Mouse (Mus musculus): Measurements from ENCODE around the gene Slc29a1.
"Not testable (repeated sequence)": the region's sequence is repeated elsewhere in the genome, so short reads cannot be mapped to it uniquely, and the experiment has no call there.

Slc29a1 gene

GRCm38 (mm10) chr17:45599446-45600242 is at the start of gene Slc29a1:
Gene Slc29a1, minus strand, starts transcription at chr17:45599606.
- peak; percentile 75 to 92 for DNase-seq

GRCm38 (mm10) chr17:45644185-45644584 is 44.8 kb upstream of the Slc29a1 start:
- no peak for DNase-seq

- peak; percentile 69 to 74 for DNase-seq
These were observed 43.3 kb upstream of the Slc29a1 start for GRCm38 (mm10) chr17:45642701-45643100.

GRCm38 (mm10) chr17:45641981-45642380 is 42.6 kb upstream of the Slc29a1 start:
- no peak for DNase-seq

GRCm38 (mm10) chr17:45638596-45639295 is 39.3 kb upstream of the Slc29a1 start:
- peak in 1 of 2 experiments; percentile 22 for DNase-seq

GRCm38 (mm10) chr17:45634033-45634432 is 34.6 kb upstream of the Slc29a1 start:
- DNase-seq = no peak

GRCm38 (mm10) chr17:45631940-45632339 is 32.5 kb upstream of the Slc29a1 start:
- DNase-seq = no peak

GRCm38 (mm10) chr17:45630992-45631391 is 31.6 kb upstream of the Slc29a1 start:
- DNase-seq = no peak

- peak; percentile 74 to 85 for DNase-seq
These were observed 30.7 kb upstream of the Slc29a1 start for GRCm38 (mm10) chr17:45629861-45630694.

- peak in 1 of 2 experiments; percentile 21 for DNase-seq
These were observed 29.8 kb upstream of the Slc29a1 start for GRCm38 (mm10) chr17:45628885-45629855.

GRCm38 (mm10) chr17:45628160-45628559 is 28.8 kb upstream of the Slc29a1 start:
- no peak for DNase-seq

- DNase-seq = peak; percentile 62 to 79
These were observed 27.2 kb upstream of the Slc29a1 start for GRCm38 (mm10) chr17:45626577-45627134.

- not testable (repeated sequence) for DNase-seq
These were observed 24.0 kb upstream of the Slc29a1 start for GRCm38 (mm10) chr17:45623425-45623824.

- DNase-seq = peak; percentile 58 to 69
These were observed 20.2 kb upstream of the Slc29a1 start for GRCm38 (mm10) chr17:45619386-45620256.

- peak; percentile 74 to 81 for DNase-seq
These were observed 19.6 kb upstream of the Slc29a1 start for GRCm38 (mm10) chr17:45618941-45619385.

- no peak for DNase-seq
These were observed 18.2 kb upstream of the Slc29a1 start for GRCm38 (mm10) chr17:45617655-45618054.

- no peak for DNase-seq
These were observed 17.3 kb upstream of the Slc29a1 start for GRCm38 (mm10) chr17:45616679-45617078.

GRCm38 (mm10) chr17:45616046-45616650 is 16.7 kb upstream of the Slc29a1 start:
- no peak for DNase-seq

GRCm38 (mm10) chr17:45612921-45613320 is 13.5 kb upstream of the Slc29a1 start:
- DNase-seq = no peak

- no peak for DNase-seq
These were observed 12.6 kb upstream of the Slc29a1 start for GRCm38 (mm10) chr17:45612008-45612407.

Data from kidney, postnatal 25 days (tissue).